Mouse (Mus musculus) midbrain, embryonic 14.5 days (tissue): ENCODE results near the gene Mtfr2. TPM values are rescaled to one million over a fixed set of nuclear protein-coding genes. Genes with fewer than 3 reads are reported as not detected.
A peak's percentile ranks its signal among the peaks of the same experiment; 100 is the strongest.

ENCODE experiments used
- ATAC-seq: fragments of 200-750 bp; cut with Nextera tagmentation; 2 replicates; pipeline ENCODE4 v1.8.0; 2017; ENCODE audit warnings: moderate number of reproducible peaks, moderate library complexity; ENCODE audit not compliant: low FRiP score, low TSS enrichment
- DNase-seq: peaks from one replicate; pipeline ENCODE4 v3.0.0-alpha.2; 2015
- H3K27ac ChIP-seq: fragments of 300-500 bp; sonication (generic); replicated peaks from 2 replicates; pipeline ENCODE4 v1.5.1; 2014; ENCODE audit warnings: mild to moderate bottlenecking, low read depth, low read length, moderate library complexity
- H3K27me3 ChIP-seq: fragments of 300-500 bp; sonication (generic); 2 replicates; pipeline ENCODE4 v1.6.1; 2014; ENCODE audit warnings: low read length, control low read depth, mixed read lengths; ENCODE audit not compliant: control insufficient read depth, insufficient read depth
- H3K36me3 ChIP-seq: fragments of 300-500 bp; sonication (generic); 2 replicates; pipeline ENCODE4 v1.6.1; 2014; ENCODE audit warnings: low read length, control low read depth; ENCODE audit not compliant: control insufficient read depth, insufficient read depth
- H3K4me1 ChIP-seq: fragments of 300-500 bp; sonication (generic); 2 replicates; pipeline ENCODE4 v1.6.1; 2014; ENCODE audit warnings: mild to moderate bottlenecking, antibody characterized with exemption, low read length, control low read depth; ENCODE audit not compliant: control insufficient read depth, insufficient read depth
- H3K4me2 ChIP-seq: fragments of 300-500 bp; sonication (generic); 2 replicates; pipeline ENCODE4 v1.6.1; 2014; ENCODE audit warnings: mild to moderate bottlenecking, low read length, moderate library complexity
- H3K4me3 ChIP-seq: fragments of 300-500 bp; sonication (generic); replicated peaks from 2 replicates; pipeline ENCODE4 v1.5.1; 2014; ENCODE audit warnings: low read depth, low read length
- H3K9ac ChIP-seq: fragments of 300-500 bp; sonication (generic); replicated peaks from 2 replicates; pipeline ENCODE4 v1.6.1; 2014; ENCODE audit warnings: mild to moderate bottlenecking, low read length, moderate library complexity
- H3K9me3 ChIP-seq: fragments of 300-500 bp; sonication (generic); 2 replicates; pipeline ENCODE4 v1.6.1; 2016; ENCODE audit warnings: low read length, control low read depth, mixed read lengths; ENCODE audit not compliant: control insufficient read depth
- WGBS: fragments of 180-500 bp; shearing (Covaris S2); extraction: QIAGEN DNeasy Blood & Tissue Kit; methylation state at CpG from one replicate; pipeline ENCODE4 v1.1.7; 2014; 5-methylcytosine and 5-hydroxymethylcytosine counted together
- polyA plus RNA-seq: library from polyadenylated mRNA; unstranded; fragments of >200 nt; fragmentation: Nextera tagmentation; extraction: Ambion mirVana; gene quantifications from 2 replicates; pipeline ENCODE4 v1.2.1, GENCODE M21; 2014

Gene Mtfr2
- polyA plus RNA-seq, 1 experiment from 2014 or later = 0.68 TPM

GRCm38 (mm10) chr10:20394815-20395214, 47.2 kb downstream of the Mtfr2 start:
- Histone ChIP-seq H3K27ac (no peak overlapping the region), H3K4me3 (no peak overlapping the region), H3K4me2 (no peak overlapping the region), H3K27me3 (no peaks in the 10 kb centered on the region), H3K9me3 (no peaks in the 10 kb centered on the region), H3K9ac (no peak overlapping the region), H3K4me1 (no peaks in the 10 kb centered on the region), H3K36me3 (no peaks in the 10 kb centered on the region)
- ATAC-seq (no peak), DNase-seq (no peak)
- 90% methylated on average over 5 of the region's 5 CpGs for WGBS

GRCm38 (mm10) chr10:20395778-20396177, 48.2 kb downstream of the Mtfr2 start:
- Histone ChIP-seq H3K27ac (no peak overlapping the region), H3K4me2 (no peak overlapping the region), H3K27me3 (no peaks in the 10 kb centered on the region), H3K4me1 (no peaks in the 10 kb centered on the region), H3K9me3 (no peaks in the 10 kb centered on the region), H3K9ac (no peak overlapping the region), H3K36me3 (no peaks in the 10 kb centered on the region), H3K4me3 (no peak overlapping the region)
- ATAC-seq (no peak), DNase-seq (no peak)
- WGBS = 96% methylated on average over 3 of the region's 3 CpGs

GRCm38 (mm10) chr10:20398224-20398623, 50.7 kb downstream of the Mtfr2 start:
- Histone ChIP-seq H3K36me3 (no peaks in the 10 kb centered on the region), H3K4me1 (no peaks in the 10 kb centered on the region), H3K9me3 (no peaks in the 10 kb centered on the region), H3K9ac (no peak overlapping the region), H3K27ac (no peak overlapping the region), H3K4me2 (no peak overlapping the region), H3K27me3 (no peaks in the 10 kb centered on the region), H3K4me3 (no peak overlapping the region)
- DNase-seq (no peak), ATAC-seq (no peak)
- WGBS = 90% methylated on average over 6 of the region's 6 CpGs

GRCm38 (mm10) chr10:20398641-20399390, 51.2 kb downstream of the Mtfr2 start:
- Histone ChIP-seq H3K36me3 (no peaks in the 10 kb centered on the region), H3K27me3 (no peaks in the 10 kb centered on the region), H3K27ac (no peak overlapping the region), H3K4me1 (no peaks in the 10 kb centered on the region), H3K4me2 (no peak overlapping the region), H3K9me3 (no peaks in the 10 kb centered on the region), H3K4me3 (no peak overlapping the region), H3K9ac (no peak overlapping the region)
- WGBS = 74% methylated on average over 12 of the region's 12 CpGs
- DNase-seq (no peak), ATAC-seq (no peak)

- no peak for ATAC-seq
- H3K27me3 ChIP-seq = no peaks in the 10 kb centered on the region
- no peaks in the 10 kb centered on the region for H3K4me1 ChIP-seq
- no peak overlapping the region for H3K4me3 ChIP-seq
- no peak overlapping the region for H3K27ac ChIP-seq
- H3K36me3 ChIP-seq = no peaks in the 10 kb centered on the region
- H3K9me3 ChIP-seq = no peaks in the 10 kb centered on the region
- no peak overlapping the region for H3K9ac ChIP-seq
- peak overlapping the region; percentile 15; the same call in 1 of the 2 replicates for H3K4me2 ChIP-seq
- no peak for DNase-seq
- WGBS = 70% methylated on average over 15 of the region's 15 CpGs
These were observed 52.8 kb downstream of the Mtfr2 start for GRCm38 (mm10) chr10:20400406-20400805.

- WGBS = 89% methylated on average over 5 of the region's 5 CpGs
- no peak overlapping the region for H3K4me2 ChIP-seq
- no peaks in the 10 kb centered on the region for H3K27me3 ChIP-seq
- DNase-seq (no peak), ATAC-seq (no peak)
- no peaks in the 10 kb centered on the region for H3K9me3 ChIP-seq
- no peak overlapping the region for H3K9ac ChIP-seq
- H3K36me3 ChIP-seq = no peaks in the 10 kb centered on the region
- no peak overlapping the region for H3K27ac ChIP-seq
- H3K4me3 ChIP-seq = no peak overlapping the region
- H3K4me1 ChIP-seq = no peaks in the 10 kb centered on the region
These were observed 55.4 kb downstream of the Mtfr2 start for GRCm38 (mm10) chr10:20402941-20403340.

GRCm38 (mm10) chr10:20405471-20405870, 57.9 kb downstream of the Mtfr2 start:
- WGBS = 90% methylated on average over 2 of the region's 2 CpGs
- no peaks in the 10 kb centered on the region for H3K9me3 ChIP-seq
- peak; percentile 80 for DNase-seq

DNA sequence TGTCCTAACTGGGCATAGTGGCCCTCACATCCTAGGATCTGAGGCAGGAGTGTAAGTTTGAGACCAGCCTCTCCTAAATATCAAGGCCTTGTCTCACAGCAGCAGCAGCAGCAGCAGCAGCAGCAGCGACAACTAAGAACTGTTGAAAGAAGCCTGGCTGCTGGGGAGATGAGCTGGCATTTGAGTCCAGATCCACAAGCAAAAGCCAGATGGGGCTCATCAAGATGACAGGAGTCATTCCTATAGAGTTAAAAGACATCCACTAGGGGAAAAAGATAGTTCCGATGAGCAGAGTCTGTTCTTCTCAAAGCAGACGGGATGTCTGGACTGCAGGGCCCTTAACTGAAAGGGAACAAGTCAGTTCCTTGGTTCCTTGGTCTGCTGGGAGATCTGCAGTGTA, 60.8 kb downstream of the Mtfr2 start:
- no peak overlapping the region for H3K27ac ChIP-seq
- WGBS = 74% methylated on average over 3 of the region's 3 CpGs
- H3K9ac ChIP-seq = no peak overlapping the region
- no peak overlapping the region for H3K4me2 ChIP-seq
- no peaks in the 10 kb centered on the region for H3K4me1 ChIP-seq
- H3K36me3 ChIP-seq = no peaks in the 10 kb centered on the region
- H3K4me3 ChIP-seq = no peak overlapping the region
- H3K9me3 ChIP-seq = no peaks in the 10 kb centered on the region
- no peak for ATAC-seq
- DNase-seq = no peak
- H3K27me3 ChIP-seq = no peaks in the 10 kb centered on the region

More at GRCm38 (mm10) chr10:20405471-20405870, 57.9 kb downstream of the Mtfr2 start:
- peak; percentile 60 for ATAC-seq
- no peaks in the 10 kb centered on the region for H3K36me3 ChIP-seq
- H3K27me3 ChIP-seq = no peaks in the 10 kb centered on the region
- H3K4me3 ChIP-seq = no peak overlapping the region
- H3K9ac ChIP-seq = no peak overlapping the region
- no peaks in the 10 kb centered on the region for H3K4me1 ChIP-seq
- no peak overlapping the region for H3K27ac ChIP-seq
- H3K4me2 ChIP-seq = no peak overlapping the region

- Histone ChIP-seq H3K9ac (no peak overlapping the region), H3K36me3 (no peaks in the 10 kb centered on the region), H3K4me1 (no peaks in the 10 kb centered on the region), H3K4me3 (no peak overlapping the region), H3K27me3 (no peaks in the 10 kb centered on the region), H3K9me3 (no peaks in the 10 kb centered on the region), H3K27ac (no peak overlapping the region), H3K4me2 (no peak overlapping the region)
- DNase-seq (no peak), ATAC-seq (no peak)
- 92% methylated on average over 10 of the region's 10 CpGs for WGBS
These were observed 61.6 kb downstream of the Mtfr2 start for GRCm38 (mm10) chr10:20409181-20409580.
